Mouse (Mus musculus) heart, embryonic 16.5 days (tissue): ENCODE results near the gene Cep41. TPM values are rescaled to one million over a fixed set of nuclear protein-coding genes. Genes with fewer than 3 reads are reported as not detected.

Experiments
- ATAC-seq: fragments of 200-750 bp; cut with Nextera tagmentation; replicated peaks from 2 replicates; pipeline ENCODE4 v1.8.0; 2017; ENCODE audit warnings: moderate number of reproducible peaks; ENCODE audit not compliant: insufficient read depth, low FRiP score; ENCODE audit errors: extremely low read depth
- H3K27ac ChIP-seq: fragments of 300-500 bp; sonication (generic); 2 replicates; pipeline ENCODE4 v1.5.1; 2014; ENCODE audit warnings: mild to moderate bottlenecking, low read length, control low read depth, moderate library complexity
- H3K27me3 ChIP-seq: fragments of 300-500 bp; sonication (generic); 2 replicates; pipeline ENCODE4 v1.6.1; 2014; ENCODE audit warnings: low read length, mixed read lengths; ENCODE audit not compliant: control insufficient read depth, insufficient read depth
- H3K36me3 ChIP-seq: fragments of 300-500 bp; sonication (generic); 2 replicates; pipeline ENCODE4 v1.6.1; 2014; ENCODE audit not compliant: control insufficient read depth, insufficient read depth
- H3K4me1 ChIP-seq: fragments of 300-500 bp; sonication (generic); 2 replicates; pipeline ENCODE4 v1.6.1; 2014; ENCODE audit warnings: low read length, mixed read lengths; ENCODE audit not compliant: control insufficient read depth, insufficient read depth
- H3K4me2 ChIP-seq: fragments of 300-500 bp; sonication (generic); 2 replicates; pipeline ENCODE4 v1.6.1; 2014; ENCODE audit warnings: low read depth, mild to moderate bottlenecking, control low read depth, low read length
- H3K4me3 ChIP-seq: fragments of 300-500 bp; sonication (generic); 2 replicates; pipeline ENCODE4 v1.5.1; 2014; ENCODE audit warnings: mild to moderate bottlenecking, control low read depth, low read length
- H3K9ac ChIP-seq: fragments of 300-500 bp; sonication (generic); 2 replicates; pipeline ENCODE4 v1.6.1; 2014; ENCODE audit warnings: low read length, control low read depth
- H3K9me3 ChIP-seq: fragments of 300-500 bp; sonication (generic); replicated peaks from 2 replicates; pipeline ENCODE4 v1.6.1; 2016; ENCODE audit warnings: low read length; ENCODE audit not compliant: control insufficient read depth
- WGBS: fragments of 180-500 bp; shearing (Covaris S2); extraction: QIAGEN DNeasy Blood & Tissue Kit; methylation state at CpG from one replicate; pipeline ENCODE4 v1.1.7; 2014; 5-methylcytosine and 5-hydroxymethylcytosine counted together
- polyA plus RNA-seq: library from polyadenylated mRNA; unstranded; fragments of >200 nt; fragmentation: Nextera tagmentation; extraction: Ambion mirVana; gene quantifications from 2 replicates; pipeline ENCODE4 v1.2.1, GENCODE M21; 2015

The Cep41 gene
- polyA plus RNA-seq, 1 experiment from 2014 or later = 10.5 TPM

GRCm38 (mm10) chr6:30734988-30735727, 41.6 kb upstream of the Cep41 start:
- 50% methylated on average over 22 of the region's 22 CpGs for WGBS
- no peaks in the 10 kb centered on the region for H3K27me3 ChIP-seq
- peak overlapping the region; percentile 35 for H3K4me3 ChIP-seq
- peak overlapping the region; percentile 60 for H3K4me2 ChIP-seq
- H3K36me3 ChIP-seq = peaks cover 5% of the 10 kb centered on the region; the same call in 1 of the 2 replicates
- peak overlapping the region; percentile 57 for H3K9ac ChIP-seq
- no peak for ATAC-seq
- H3K4me1 ChIP-seq = peaks cover 6% of the 10 kb centered on the region
- H3K9me3 ChIP-seq = peaks cover 47% of the 10 kb centered on the region
- H3K27ac ChIP-seq = peak overlapping the region; percentile 86

DNA sequence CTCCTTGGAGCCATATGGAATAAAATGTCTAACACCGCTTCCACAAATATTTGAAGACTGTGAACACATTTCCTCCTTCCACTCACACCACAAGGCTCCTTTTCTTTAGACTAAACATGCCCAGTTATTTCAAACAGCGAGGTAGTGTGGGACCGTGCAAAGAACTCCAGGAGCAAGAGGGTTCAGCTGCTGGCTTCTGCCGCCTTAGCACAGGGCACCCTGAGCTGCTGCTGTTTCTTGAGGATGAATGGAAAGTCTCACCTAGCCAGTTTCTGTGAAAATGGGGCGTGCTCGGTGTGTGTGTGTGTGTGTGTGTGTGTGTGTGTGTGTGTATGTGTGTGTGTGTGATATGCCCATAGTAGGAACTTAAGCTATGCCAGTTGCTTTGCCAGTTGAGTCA, 40.9 kb upstream of the Cep41 start:
- Histone ChIP-seq H3K4me1 (peaks cover 8% of the 10 kb centered on the region), H3K27me3 (no peaks in the 10 kb centered on the region), H3K27ac (0 out of 2 replicates have a peak overlapping the region, but pooled peaks have one; percentile 19), H3K4me3 (no peak overlapping the region), H3K9me3 (peaks cover 43% of the 10 kb centered on the region), H3K36me3 (peaks cover 2% of the 10 kb centered on the region; the same call in 1 of the 2 replicates), H3K4me2 (peak overlapping the region; percentile 60; the same call in 1 of the 2 replicates), H3K9ac (peak overlapping the region; percentile 57; the same call in 1 of the 2 replicates)
- WGBS = 65% methylated on average over 6 of the region's 6 CpGs
- no peak for ATAC-seq

GRCm38 (mm10) chr6:30732571-30733130, 39.1 kb upstream of the Cep41 start:
- Histone ChIP-seq H3K4me1 (peaks cover 8% of the 10 kb centered on the region), H3K27me3 (no peaks in the 10 kb centered on the region), H3K27ac (no peak overlapping the region), H3K9ac (no peak overlapping the region), H3K9me3 (peaks cover 26% of the 10 kb centered on the region), H3K36me3 (no peaks in the 10 kb centered on the region; the same call in 1 of the 2 replicates), H3K4me2 (no peak overlapping the region), H3K4me3 (no peak overlapping the region)
- WGBS = 57% methylated on average over 18 of the region's 18 CpGs
- ATAC-seq = no peak

DNA sequence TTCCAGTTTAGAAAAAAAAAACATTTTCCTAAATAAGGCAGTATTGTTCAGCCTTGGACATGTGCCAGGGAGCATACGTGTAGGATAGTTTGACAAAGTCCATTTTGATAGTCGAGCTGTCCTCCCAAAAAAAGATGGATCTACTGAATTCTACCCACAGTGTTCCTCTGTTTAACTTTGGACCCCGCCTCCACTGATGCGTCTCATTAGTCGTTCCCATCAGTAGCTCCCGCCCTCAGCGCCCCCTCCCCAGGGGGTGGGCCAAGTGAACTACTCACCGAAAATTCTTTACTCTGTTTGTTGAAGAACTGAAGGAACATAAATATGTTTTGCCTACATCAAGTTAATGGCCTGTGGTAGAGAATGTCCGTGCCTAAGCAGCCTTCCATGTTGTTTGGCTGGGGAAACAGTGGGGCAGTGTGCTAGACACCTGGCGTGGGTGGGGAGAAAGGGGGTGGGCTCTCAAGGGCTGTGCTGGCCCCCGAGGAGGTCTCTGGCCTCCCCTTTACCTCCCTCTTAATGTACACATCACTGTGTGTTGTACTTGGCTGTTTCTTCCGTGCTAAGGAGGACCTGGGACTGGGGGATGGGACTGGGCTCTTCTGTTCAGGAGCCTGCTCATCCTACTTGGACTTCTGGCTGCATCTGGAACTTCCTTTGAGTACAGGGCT, 36.9 kb upstream of the Cep41 start:
- peak; percentile 45; the same call in 1 of the 2 replicates for ATAC-seq
- peak overlapping the region; percentile 72 for H3K27ac ChIP-seq
- WGBS = 53% methylated on average over 12 of the region's 12 CpGs
- H3K9me3 ChIP-seq = peaks cover 5% of the 10 kb centered on the region; the same call in 1 of the 2 replicates
- no peak overlapping the region for H3K4me2 ChIP-seq
- no peaks in the 10 kb centered on the region for H3K27me3 ChIP-seq
- H3K9ac ChIP-seq = no peak overlapping the region
- no peaks in the 10 kb centered on the region for H3K36me3 ChIP-seq
- H3K4me3 ChIP-seq = no peak overlapping the region
- peaks cover 8% of the 10 kb centered on the region for H3K4me1 ChIP-seq

DNA sequence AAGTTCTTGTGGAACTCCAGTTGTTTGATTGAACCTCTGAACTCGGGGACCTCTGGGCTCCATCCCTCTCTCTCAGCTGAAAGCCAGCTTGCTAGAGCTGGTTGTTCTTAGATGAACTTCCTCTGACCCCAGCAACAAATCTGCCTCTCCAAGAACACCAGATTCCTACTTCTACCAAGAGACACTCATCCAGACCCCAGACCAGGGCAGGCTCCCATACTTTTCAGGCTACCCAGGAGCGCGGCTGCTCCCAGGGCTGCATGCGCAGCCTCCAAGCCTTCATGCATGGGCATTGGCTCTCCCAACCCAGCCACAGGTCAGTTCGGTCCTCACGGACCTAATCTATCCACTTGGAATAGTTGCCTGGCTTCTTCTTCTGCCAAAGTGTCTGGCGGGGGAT, 29.8 kb upstream of the Cep41 start, which contains the start of gene Mest:
Mest (plus strand) TSS at position 217 of the 400 bp plus-strand sequence.
- WGBS = 47% methylated on average over 7 of the region's 7 CpGs
- Histone ChIP-seq H3K36me3 (no peaks in the 10 kb centered on the region), H3K4me3 (no peak within 1 kb of the TSS), H3K9ac (no peak within 1 kb of the TSS), H3K9me3 (no peaks in the 10 kb centered on the region), H3K27ac (no peak within 1 kb of the TSS), H3K4me2 (no peak within 1 kb of the TSS), H3K27me3 (no peaks in the 10 kb centered on the region), H3K4me1 (no peaks in the 10 kb centered on the region; the same call in 1 of the 2 replicates)
- ATAC-seq = no peak

DNA sequence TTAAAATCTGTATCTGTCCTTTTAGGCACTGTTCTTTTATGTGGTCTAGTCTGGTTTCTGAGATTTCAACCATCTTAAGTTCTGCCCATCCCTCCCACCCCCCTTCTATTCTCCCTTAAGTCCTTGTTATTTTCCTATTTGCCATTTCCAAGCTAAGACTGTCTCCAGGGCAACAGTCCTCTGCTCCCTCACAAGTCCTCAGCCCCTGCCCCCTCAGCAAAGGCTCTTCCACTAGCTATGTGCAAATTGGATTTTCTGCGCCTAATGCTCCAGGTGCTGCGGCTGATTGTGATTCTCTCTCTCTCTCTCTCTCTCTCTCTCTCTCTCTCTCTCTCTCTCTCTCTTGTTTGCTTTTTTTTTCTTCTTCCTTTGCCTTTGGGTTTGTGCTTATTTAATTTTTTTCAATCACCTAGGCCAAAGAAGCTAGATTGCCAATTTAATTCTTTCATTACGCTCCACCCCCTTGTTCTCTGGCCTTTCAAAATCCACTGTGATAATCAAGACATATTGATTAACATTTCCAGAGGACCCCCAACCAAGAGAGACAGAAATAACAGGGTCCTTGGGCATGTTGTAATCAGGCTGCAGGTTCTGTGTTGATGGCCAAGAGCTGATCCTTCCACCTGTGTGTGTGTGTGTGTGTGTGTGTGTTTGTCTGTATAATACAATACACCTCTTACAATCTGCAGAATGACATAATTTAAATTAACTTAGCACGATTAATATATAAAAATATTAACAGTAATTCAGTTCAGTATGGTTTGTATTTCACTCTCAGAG, 29.0 kb upstream of the Cep41 start:
- Histone ChIP-seq H3K9ac (no peak overlapping the region), H3K4me1 (no peaks in the 10 kb centered on the region; the same call in 1 of the 2 replicates), H3K4me3 (no peak overlapping the region), H3K36me3 (no peaks in the 10 kb centered on the region), H3K27me3 (no peaks in the 10 kb centered on the region), H3K9me3 (no peaks in the 10 kb centered on the region), H3K27ac (no peak overlapping the region), H3K4me2 (no peak overlapping the region)
- ATAC-seq = no peak
- WGBS = 86% methylated on average over 4 of the region's 4 CpGs

DNA sequence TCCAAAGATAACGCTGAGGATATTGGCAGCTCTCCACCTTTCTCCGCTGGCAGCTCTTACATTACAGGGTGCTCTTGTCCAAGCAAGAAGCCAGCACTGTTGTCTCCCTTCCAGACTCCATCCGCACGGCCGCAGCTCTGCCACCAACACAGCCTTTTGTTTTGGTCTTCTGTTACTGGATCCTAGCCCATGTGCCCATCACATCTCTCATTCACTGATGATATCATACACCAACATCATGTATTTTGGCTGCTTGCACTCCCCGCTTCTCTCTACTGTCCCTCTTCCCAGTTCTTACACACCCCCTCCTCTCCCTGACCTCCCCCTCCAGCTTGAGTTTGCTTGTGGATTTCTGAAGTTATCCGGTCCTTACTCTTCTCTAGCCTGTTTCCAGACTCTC, 23.2 kb upstream of the Cep41 start:
- 61% methylated on average over 7 of the region's 7 CpGs for WGBS
- no peak for ATAC-seq
- no peaks in the 10 kb centered on the region for H3K9me3 ChIP-seq

GRCm38 (mm10) chr6:30714891-30715471, 21.4 kb upstream of the Cep41 start:
- Histone ChIP-seq H3K4me1 (peaks cover 6% of the 10 kb centered on the region; the same call in 1 of the 2 replicates), H3K9me3 (no peaks in the 10 kb centered on the region), H3K4me3 (no peak overlapping the region), H3K36me3 (no peaks in the 10 kb centered on the region), H3K27ac (no peak overlapping the region; the same call in 1 of the 2 replicates), H3K4me2 (no peak overlapping the region), H3K27me3 (no peaks in the 10 kb centered on the region), H3K9ac (no peak overlapping the region)
- no peak for ATAC-seq
- WGBS = 84% methylated on average over 5 of the region's 5 CpGs

More for the DNA sequence above, 23.2 kb upstream of the Cep41 start:
- Histone ChIP-seq H3K36me3 (no peaks in the 10 kb centered on the region), H3K4me2 (no peak overlapping the region), H3K4me3 (no peak overlapping the region), H3K9ac (no peak overlapping the region), H3K27me3 (no peaks in the 10 kb centered on the region), H3K4me1 (peaks cover 3% of the 10 kb centered on the region; the same call in 1 of the 2 replicates), H3K27ac (no peak overlapping the region)
